Mouse (Mus musculus): Measurements from ENCODE around the gene Stk35.

The Stk35 gene

GRCm38 (mm10) chr2:129800271-129800903, at the start of gene Stk35:
Gene Stk35 (plus strand): TSS chr2:129800517.
- DNase-seq (ENCODE audit: low read depth), result peak; percentile 87

- DNase-seq (ENCODE audit: low read depth), result no peak
Observed at GRCm38 (mm10) chr2:129782046-129782445, 18.3 kb upstream of the Stk35 start.

- no peak for DNase-seq (ENCODE audit: low read depth)
Observed at GRCm38 (mm10) chr2:129796501-129796900, 3.8 kb upstream of the Stk35 start.

GRCm38 (mm10) chr2:129797709-129798108, 2.6 kb upstream of the Stk35 start:
- no peak for DNase-seq (ENCODE audit: low read depth)

GRCm38 (mm10) chr2:129798410-129798809, 1.9 kb upstream of the Stk35 start:
- DNase-seq (ENCODE audit: low read depth), result no peak

- DNase-seq (ENCODE audit: low read depth), result no peak
Observed at GRCm38 (mm10) chr2:129800904-129801230, 550 bp downstream of the Stk35 start.

GRCm38 (mm10) chr2:129801231-129802029, 1.1 kb downstream of the Stk35 start:
- DNase-seq (ENCODE audit: low read depth), result peak; percentile 90

- DNase-seq (ENCODE audit: low read depth), result no peak
Observed at GRCm38 (mm10) chr2:129805486-129805885, 5.2 kb downstream of the Stk35 start.

- DNase-seq (ENCODE audit: low read depth), result no peak
Observed at GRCm38 (mm10) chr2:129806486-129806885, 6.2 kb downstream of the Stk35 start.

- no peak for DNase-seq (ENCODE audit: low read depth)
Observed at GRCm38 (mm10) chr2:129810563-129810962, 10.2 kb downstream of the Stk35 start.

GRCm38 (mm10) chr2:129814033-129814432, 13.7 kb downstream of the Stk35 start:
- no peak for DNase-seq (ENCODE audit: low read depth)

GRCm38 (mm10) chr2:129815076-129815475, 14.8 kb downstream of the Stk35 start:
- no peak for DNase-seq (ENCODE audit: low read depth)

- DNase-seq (ENCODE audit: low read depth), result no peak
Observed at GRCm38 (mm10) chr2:129817603-129818257, 17.4 kb downstream of the Stk35 start.

GRCm38 (mm10) chr2:129818868-129819267, 18.6 kb downstream of the Stk35 start:
- no peak for DNase-seq (ENCODE audit: low read depth)

- DNase-seq (ENCODE audit: low read depth), result no peak
Observed at GRCm38 (mm10) chr2:129819531-129819930, 19.2 kb downstream of the Stk35 start.

GRCm38 (mm10) chr2:129819951-129820350, 19.6 kb downstream of the Stk35 start:
- DNase-seq (ENCODE audit: low read depth), result no peak

GRCm38 (mm10) chr2:129821021-129821420, 20.7 kb downstream of the Stk35 start:
- DNase-seq (ENCODE audit: low read depth), result no peak

GRCm38 (mm10) chr2:129821568-129821967, 21.3 kb downstream of the Stk35 start:
- no peak for DNase-seq (ENCODE audit: low read depth)

- no peak for DNase-seq (ENCODE audit: low read depth)
Observed at GRCm38 (mm10) chr2:129823310-129823709, 23.0 kb downstream of the Stk35 start.

GRCm38 (mm10) chr2:129824254-129824653, 23.9 kb downstream of the Stk35 start:
- no peak for DNase-seq (ENCODE audit: low read depth)

- no peak for DNase-seq (ENCODE audit: low read depth)
Observed at GRCm38 (mm10) chr2:129826141-129826540, 25.8 kb downstream of the Stk35 start.

- no peak for DNase-seq (ENCODE audit: low read depth)
Observed at GRCm38 (mm10) chr2:129832993-129833392, 32.7 kb downstream of the Stk35 start.

GRCm38 (mm10) chr2:129834221-129834620, 33.9 kb downstream of the Stk35 start:
- DNase-seq (ENCODE audit: low read depth), result no peak

Data from induced T-regulatory cell, adult 2 months (primary cell).